Mouse (Mus musculus): Measurements from ENCODE around the gene Drc7.

DNA sequence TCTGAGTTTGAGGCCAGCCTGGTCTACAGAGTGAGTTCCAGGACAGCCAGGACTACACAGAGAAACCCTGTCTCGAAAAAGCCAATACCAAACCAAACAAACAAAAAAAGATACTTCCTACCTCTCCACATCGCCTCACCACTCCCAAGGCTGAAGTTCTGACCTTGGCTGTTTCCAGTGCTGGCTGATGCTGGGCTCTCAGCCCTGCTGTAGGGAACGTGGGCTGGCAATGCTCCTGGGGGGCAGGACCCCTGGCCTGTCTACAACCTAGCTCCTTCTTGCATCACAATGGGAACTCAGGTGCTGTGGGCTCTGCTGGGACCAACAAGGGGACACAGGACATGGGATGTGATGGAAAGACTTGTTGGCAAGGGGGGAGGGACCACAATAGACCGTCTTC lies 58.2 kb downstream of the Drc7 start:
- TF ChIP-seq CTCF (IDR thresholded peaks at IDR 0.05) (no peak), POLR2A (IDR thresholded peaks at IDR 0.05; ENCODE audit: insufficient read depth, low read depth, low read length) (no peak)

Data from heart, adult 2 months (tissue).